Mouse (Mus musculus) heart, adult 18-20 months (tissue): Measurements from ENCODE around the gene Smpd4. TPM values are rescaled to one million over a fixed set of nuclear protein-coding genes. Genes with fewer than 3 reads are reported as not detected.

ENCODE experiments used
- total RNA-seq, 2 experiments: library from RNA; stranded (reverse); gene quantifications; 2 replicates each; pipeline ENCODE4 v1.2.3; 2021

Smpd4 gene
- total RNA-seq, 2 experiments from 2014 or later: 18.9 to 20.6 TPM

Other genes with a start within 250 kb of the Smpd4 start
- gene Snap29, start 213.4 kb upstream of the Smpd4 start, total RNA-seq: 10 to 100 TPM; 15.8 to 17.0 TPM
- 10 to 100 TPM; 54.9 to 63.4 TPM for gene Pi4ka, start 213.0 kb upstream of the Smpd4 start, total RNA-seq
- gene Crkl, start 167.4 kb upstream of the Smpd4 start, total RNA-seq: 10 to 100 TPM; 28.9 to 29.4 TPM
- under 1 TPM in 1 of 2 experiments, not detected in 1; 0.18 TPM for gene Aifm3, start 129.7 kb upstream of the Smpd4 start, total RNA-seq
- gene Lztr1, start 110.7 kb upstream of the Smpd4 start, total RNA-seq: 10 to 100 TPM; 31.8 to 32.1 TPM
- 10 to 100 TPM; 13.5 to 13.6 TPM for gene Thap7, start 88.2 kb upstream of the Smpd4 start, total RNA-seq
- not detected for gene Lrrc74b, start 58.1 kb upstream of the Smpd4 start, total RNA-seq
- 1 to 10 TPM; 1.8 TPM for gene P2rx6, start 57.5 kb upstream of the Smpd4 start, total RNA-seq
- gene Slc7a4, start 36.1 kb upstream of the Smpd4 start, total RNA-seq: 1 to 10 TPM; 4.2 to 4.3 TPM
- gene Ccdc74a, start 27.1 kb downstream of the Smpd4 start, total RNA-seq: under 1 TPM; 0.35 to 0.57 TPM
- 10 to 100 TPM; 21.0 to 25.0 TPM for gene Med15, start 113.5 kb downstream of the Smpd4 start, total RNA-seq
- 10 to 100 TPM; 18.2 to 24.2 TPM for gene Klhl22, start 140.3 kb downstream of the Smpd4 start, total RNA-seq
- 1 to 10 TPM; 4.8 TPM for gene Scarf2, start 177.9 kb downstream of the Smpd4 start, total RNA-seq
- gene B830017H08Rik, start 213.8 kb downstream of the Smpd4 start, total RNA-seq: not detected
- 1 to 10 TPM; 1.7 to 2.1 TPM for gene Car15, start 219.0 kb downstream of the Smpd4 start, total RNA-seq